Mouse (Mus musculus): ENCODE results near the gene Ror1. TPM values are rescaled to one million over a fixed set of nuclear protein-coding genes. Genes with fewer than 3 reads are reported as not detected.
A peak's percentile ranks its signal among the peaks of the same experiment; 100 is the strongest.

Ror1 gene
- polyA plus RNA-seq, 1 experiment from 2014 or later, result 8.3 TPM

DNA sequence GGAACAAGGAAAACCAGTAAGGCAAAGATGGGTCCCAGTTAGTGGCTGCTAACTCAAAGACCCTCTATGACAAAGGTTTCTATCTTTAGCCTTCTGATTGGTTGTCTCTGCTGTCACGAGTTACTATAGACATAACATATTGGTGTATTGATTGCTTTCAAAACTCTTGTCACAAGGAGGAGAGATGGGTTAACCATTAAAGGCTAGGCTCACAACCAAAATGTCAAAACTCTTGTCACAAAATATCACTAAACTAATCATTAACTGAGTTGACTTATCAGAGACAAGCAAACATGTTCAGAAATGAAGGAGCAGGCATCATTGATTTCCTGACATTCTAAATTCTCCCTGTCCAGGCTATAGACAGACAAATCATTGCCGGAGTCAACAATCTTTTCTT, 135.4 kb downstream of the Ror1 start:
- no peak for ATAC-seq (replicated peaks; ENCODE audit: low FRiP score, low read depth)
- Histone ChIP-seq H3K4me2 (ENCODE audit: low read length) (no peak overlapping the region), H3K27me3 (ENCODE audit: insufficient read depth, low read length) (no peaks in the 10 kb centered on the region), H3K36me3 (ENCODE audit: insufficient read depth, low read length) (no peaks in the 10 kb centered on the region), H3K4me1 (replicated peaks; ENCODE audit: insufficient read depth, low read length) (no peaks in the 10 kb centered on the region), H3K27ac (no peak overlapping the region), H3K4me3 (replicated peaks; ENCODE audit: low read depth, low read length) (no peak overlapping the region), H3K9ac (ENCODE audit: low read depth, low read length) (no peak overlapping the region), H3K9me3 (replicated peaks; ENCODE audit: low read length) (no peaks in the 10 kb centered on the region)
- 91% methylated on average over 2 of the region's 2 CpGs for WGBS
- DNase-seq (ENCODE audit: low spot score), result no peak
- TF ChIP-seq CTCF (IDR thresholded peaks at IDR 0.05; ENCODE audit: low read depth), result no peak

DNA sequence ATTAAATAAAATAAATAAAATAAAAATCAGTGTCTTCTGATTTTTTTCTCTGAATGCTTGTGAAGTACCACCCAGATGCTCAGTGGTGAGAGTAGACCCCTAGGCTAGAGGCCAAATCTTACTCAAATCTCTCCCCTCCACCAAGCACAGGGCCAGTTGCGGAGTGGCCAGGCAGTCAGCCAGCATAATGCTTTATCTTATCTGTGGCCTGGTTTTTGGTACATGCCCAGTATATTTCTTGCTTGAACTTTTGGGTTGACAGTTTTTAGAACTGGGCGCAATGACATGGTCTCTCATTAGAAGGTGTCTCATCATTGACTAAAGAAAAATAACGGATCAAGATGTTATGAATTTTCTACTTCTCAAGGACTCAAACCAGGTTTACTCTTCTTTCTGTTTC, 136.3 kb downstream of the Ror1 start:
- H3K4me2 ChIP-seq (ENCODE audit: low read length), result no peak overlapping the region
- H3K9ac ChIP-seq (ENCODE audit: low read depth, low read length), result no peak overlapping the region
- H3K9me3 ChIP-seq (replicated peaks; ENCODE audit: low read length), result no peaks in the 10 kb centered on the region
- ATAC-seq (replicated peaks; ENCODE audit: low FRiP score, low read depth), result no peak
- H3K27me3 ChIP-seq (ENCODE audit: insufficient read depth, low read length), result no peaks in the 10 kb centered on the region
- 88% methylated on average over 3 of the region's 3 CpGs for WGBS
- H3K27ac ChIP-seq, result no peak overlapping the region
- no peak for TF ChIP-seq CTCF (IDR thresholded peaks at IDR 0.05; ENCODE audit: low read depth)
- DNase-seq (ENCODE audit: low spot score), result no peak
- no peaks in the 10 kb centered on the region for H3K4me1 ChIP-seq (replicated peaks; ENCODE audit: insufficient read depth, low read length)
- H3K36me3 ChIP-seq (ENCODE audit: insufficient read depth, low read length), result no peaks in the 10 kb centered on the region
- H3K4me3 ChIP-seq (replicated peaks; ENCODE audit: low read depth, low read length), result no peak overlapping the region

DNA sequence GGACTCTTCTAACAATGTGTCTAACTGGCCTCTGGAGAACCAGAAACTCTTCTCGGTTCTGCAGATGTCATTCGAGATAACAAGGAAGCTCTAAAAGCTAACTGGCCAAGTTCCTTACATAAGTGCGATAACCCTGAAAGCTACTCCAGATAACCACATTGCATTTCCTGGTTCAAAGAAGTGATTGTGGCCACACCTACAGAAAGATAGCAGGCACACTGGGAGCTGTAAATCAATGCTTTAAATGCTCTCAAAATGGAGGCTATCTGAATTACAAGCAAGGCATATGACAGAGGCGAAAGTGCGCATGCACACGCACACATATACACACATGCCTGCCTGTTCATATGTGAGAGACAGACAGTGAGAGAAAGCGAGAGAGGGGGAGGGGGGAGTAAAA, 136.9 kb downstream of the Ror1 start:
- 82% methylated on average over 7 of the region's 7 CpGs for WGBS
- no peaks in the 10 kb centered on the region for H3K4me1 ChIP-seq (replicated peaks; ENCODE audit: insufficient read depth, low read length)
- DNase-seq (ENCODE audit: low spot score), result no peak

DNA sequence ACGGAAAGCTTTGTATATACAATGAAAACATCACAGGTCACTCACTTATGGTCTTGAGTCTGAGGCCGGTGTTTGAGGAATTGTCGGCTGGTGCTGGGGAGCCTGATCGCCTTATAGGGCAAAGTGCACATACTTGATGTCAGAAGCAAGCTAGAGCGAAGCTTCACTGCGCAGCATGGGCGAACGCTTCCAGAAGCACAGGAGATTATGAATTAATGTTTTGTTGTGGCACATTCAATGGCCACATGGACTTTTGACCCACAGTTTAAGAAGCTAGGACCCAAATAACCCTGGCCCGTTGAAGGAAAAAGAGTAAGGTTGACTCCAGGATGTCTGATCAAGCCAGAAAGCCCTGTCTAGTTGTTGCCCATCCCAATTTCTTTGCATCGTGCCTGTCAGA, 138.2 kb downstream of the Ror1 start:
- Histone ChIP-seq H3K9me3 (replicated peaks; ENCODE audit: low read length) (no peaks in the 10 kb centered on the region), H3K27ac (no peak overlapping the region), H3K4me3 (replicated peaks; ENCODE audit: low read depth, low read length) (no peak overlapping the region), H3K9ac (ENCODE audit: low read depth, low read length) (no peak overlapping the region), H3K4me2 (ENCODE audit: low read length) (no peak overlapping the region), H3K4me1 (replicated peaks; ENCODE audit: insufficient read depth, low read length) (no peaks in the 10 kb centered on the region), H3K27me3 (ENCODE audit: insufficient read depth, low read length) (no peaks in the 10 kb centered on the region), H3K36me3 (ENCODE audit: insufficient read depth, low read length) (no peaks in the 10 kb centered on the region)
- 81% methylated on average over 10 of the region's 10 CpGs for WGBS
- ATAC-seq (replicated peaks; ENCODE audit: low FRiP score, low read depth) (peak; percentile 69; the same call in 1 of the 2 replicates), DNase-seq (ENCODE audit: low spot score) (no peak)
- TF ChIP-seq CTCF (IDR thresholded peaks at IDR 0.05; ENCODE audit: low read depth), result no peak

More for the DNA sequence above, 136.9 kb downstream of the Ror1 start:
- no peak for TF ChIP-seq CTCF (IDR thresholded peaks at IDR 0.05; ENCODE audit: low read depth)
- H3K27ac ChIP-seq, result no peak overlapping the region
- H3K36me3 ChIP-seq (ENCODE audit: insufficient read depth, low read length), result no peaks in the 10 kb centered on the region
- no peak overlapping the region for H3K4me2 ChIP-seq (ENCODE audit: low read length)
- H3K9ac ChIP-seq (ENCODE audit: low read depth, low read length), result no peak overlapping the region
- no peaks in the 10 kb centered on the region for H3K9me3 ChIP-seq (replicated peaks; ENCODE audit: low read length)
- no peak overlapping the region for H3K4me3 ChIP-seq (replicated peaks; ENCODE audit: low read depth, low read length)
- ATAC-seq (replicated peaks; ENCODE audit: low FRiP score, low read depth), result no peak
- H3K27me3 ChIP-seq (ENCODE audit: insufficient read depth, low read length), result no peaks in the 10 kb centered on the region

DNA sequence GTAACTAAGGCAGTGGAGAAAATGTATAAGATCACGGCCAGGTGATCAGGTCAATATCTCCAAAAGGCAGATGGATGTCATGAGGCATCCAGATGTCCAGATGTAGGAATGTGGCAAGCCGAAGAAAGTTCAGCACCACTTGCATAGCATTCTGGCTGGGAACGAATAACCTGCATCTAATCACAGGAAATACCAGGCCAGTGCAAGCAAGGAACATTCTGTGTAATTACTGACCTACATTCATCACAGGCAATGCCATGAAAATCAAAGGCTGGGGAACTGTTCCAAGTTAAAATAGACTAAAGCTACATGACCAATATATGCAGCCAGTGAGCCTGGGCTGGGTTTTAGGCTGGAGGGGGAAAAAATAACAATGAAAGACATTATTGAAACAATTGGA, 140.7 kb downstream of the Ror1 start:
- H3K27me3 ChIP-seq (ENCODE audit: insufficient read depth, low read length), result no peaks in the 10 kb centered on the region
- no peak overlapping the region for H3K27ac ChIP-seq
- 47% methylated on average over 3 of the region's 3 CpGs for WGBS
- no peak for ATAC-seq (replicated peaks; ENCODE audit: low FRiP score, low read depth)
- no peaks in the 10 kb centered on the region for H3K9me3 ChIP-seq (replicated peaks; ENCODE audit: low read length)
- H3K9ac ChIP-seq (ENCODE audit: low read depth, low read length), result no peak overlapping the region
- no peak for DNase-seq (ENCODE audit: low spot score)
- H3K36me3 ChIP-seq (ENCODE audit: insufficient read depth, low read length), result no peaks in the 10 kb centered on the region
- H3K4me2 ChIP-seq (ENCODE audit: low read length), result no peak overlapping the region
- H3K4me3 ChIP-seq (replicated peaks; ENCODE audit: low read depth, low read length), result no peak overlapping the region
- TF ChIP-seq CTCF (IDR thresholded peaks at IDR 0.05; ENCODE audit: low read depth), result no peak
- no peaks in the 10 kb centered on the region for H3K4me1 ChIP-seq (replicated peaks; ENCODE audit: insufficient read depth, low read length)

DNA sequence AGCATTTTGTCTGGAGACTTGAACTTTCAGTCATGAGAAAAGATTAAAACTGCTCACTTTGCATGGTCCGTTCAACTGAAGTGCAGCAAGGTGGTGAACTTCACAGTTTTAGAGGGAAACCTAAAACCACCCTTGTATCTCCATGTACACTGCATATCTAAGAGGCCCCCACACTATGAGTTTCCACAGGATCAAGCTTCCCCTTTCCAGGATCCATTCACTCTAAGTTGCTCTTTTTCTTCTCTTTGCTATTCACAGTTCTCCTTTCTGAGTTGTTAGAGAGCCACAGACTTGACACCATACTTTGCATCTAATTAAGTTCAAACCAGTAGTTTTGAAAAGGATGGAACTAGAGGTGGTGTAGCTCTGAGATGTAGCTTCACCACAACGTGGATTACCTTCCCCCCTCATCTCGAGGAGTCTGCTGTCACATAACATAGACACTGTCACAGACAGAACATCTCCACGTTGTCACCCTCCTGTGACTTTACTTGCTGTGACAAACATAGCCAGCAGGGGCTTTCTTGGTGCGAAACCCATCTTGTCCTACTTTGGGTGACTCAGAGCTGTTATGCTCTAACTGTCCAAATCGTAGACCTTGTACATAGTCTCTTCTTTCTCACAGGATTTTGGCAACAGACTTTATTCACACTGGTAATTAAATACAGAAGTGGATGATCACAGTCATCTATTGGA, 146.6 kb downstream of the Ror1 start:
- H3K4me2 ChIP-seq (ENCODE audit: low read length), result no peak overlapping the region
- H3K27ac ChIP-seq, result no peak overlapping the region
- no peak overlapping the region for H3K9ac ChIP-seq (ENCODE audit: low read depth, low read length)
- H3K4me3 ChIP-seq (replicated peaks; ENCODE audit: low read depth, low read length), result no peak overlapping the region
- no peak for DNase-seq (ENCODE audit: low spot score)
- H3K9me3 ChIP-seq (replicated peaks; ENCODE audit: low read length), result no peaks in the 10 kb centered on the region
- no peaks in the 10 kb centered on the region for H3K36me3 ChIP-seq (ENCODE audit: insufficient read depth, low read length)
- no peaks in the 10 kb centered on the region for H3K27me3 ChIP-seq (ENCODE audit: insufficient read depth, low read length)
- 81% methylated on average over 6 of the region's 6 CpGs for WGBS
- peak; percentile 22; the same call in 1 of the 2 replicates for TF ChIP-seq CTCF (IDR thresholded peaks at IDR 0.05; ENCODE audit: low read depth)
- ATAC-seq (replicated peaks; ENCODE audit: low FRiP score, low read depth), result no peak
- H3K4me1 ChIP-seq (replicated peaks; ENCODE audit: insufficient read depth, low read length), result no peaks in the 10 kb centered on the region

DNA sequence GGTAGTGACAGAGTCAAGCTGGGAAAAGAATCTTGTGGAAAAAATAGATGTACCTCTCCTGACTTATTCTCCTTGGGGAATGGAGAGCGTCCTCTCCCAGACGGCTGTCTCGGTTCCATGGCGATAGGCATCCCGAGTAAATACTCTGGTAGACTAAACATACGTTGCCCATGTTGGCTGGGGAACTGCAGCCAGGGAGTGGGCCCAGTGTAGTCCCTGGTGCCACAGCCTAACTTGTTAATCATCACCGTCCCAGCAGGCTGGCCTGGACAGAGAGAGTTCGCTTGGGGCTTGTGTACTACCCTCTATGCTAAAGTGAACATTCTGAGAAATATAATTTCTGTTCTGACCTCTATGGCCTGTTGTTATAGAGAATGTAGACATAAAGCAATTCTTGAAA, 148.7 kb downstream of the Ror1 start:
- Histone ChIP-seq H3K9ac (ENCODE audit: low read depth, low read length) (no peak overlapping the region), H3K36me3 (ENCODE audit: insufficient read depth, low read length) (no peaks in the 10 kb centered on the region), H3K4me1 (replicated peaks; ENCODE audit: insufficient read depth, low read length) (no peaks in the 10 kb centered on the region), H3K27ac (no peak overlapping the region), H3K27me3 (ENCODE audit: insufficient read depth, low read length) (no peaks in the 10 kb centered on the region), H3K4me2 (ENCODE audit: low read length) (no peak overlapping the region), H3K4me3 (replicated peaks; ENCODE audit: low read depth, low read length) (no peak overlapping the region), H3K9me3 (replicated peaks; ENCODE audit: low read length) (no peaks in the 10 kb centered on the region)
- DNase-seq (ENCODE audit: low spot score) (no peak), ATAC-seq (replicated peaks; ENCODE audit: low FRiP score, low read depth) (no peak)
- 55% methylated on average over 8 of the region's 8 CpGs for WGBS
- no peak for TF ChIP-seq CTCF (IDR thresholded peaks at IDR 0.05; ENCODE audit: low read depth)
